Mouse (Mus musculus) midbrain, postnatal 0 days (tissue): ENCODE results near the gene Adamts17. TPM values are rescaled to one million over a fixed set of nuclear protein-coding genes. Genes with fewer than 3 reads are reported as not detected.

ENCODE experiments used
- ATAC-seq: fragments of 200-750 bp; cut with Nextera tagmentation; 2 replicates; pipeline ENCODE4 v1.8.0; 2017; ENCODE audit warnings: moderate number of reproducible peaks, mild to moderate bottlenecking, moderate TSS enrichment, moderate library complexity; ENCODE audit not compliant: low FRiP score
- DNase-seq: peaks from one replicate; pipeline ENCODE4 v3.0.0-alpha.2; 2015; ENCODE audit warnings: low spot score
- H3K27ac ChIP-seq: fragments of 300-500 bp; sonication (generic); 2 replicates; pipeline ENCODE4 v1.5.1; 2014; ENCODE audit warnings: low read depth, mild to moderate bottlenecking, low read length, mixed read lengths
- H3K27me3 ChIP-seq: fragments of 300-500 bp; sonication (generic); 2 replicates; pipeline ENCODE4 v1.6.1; 2014; ENCODE audit warnings: low read length, control low read depth, mixed read lengths; ENCODE audit not compliant: insufficient read depth
- H3K36me3 ChIP-seq: fragments of 300-500 bp; sonication (generic); 2 replicates; pipeline ENCODE4 v1.6.1; 2014; ENCODE audit warnings: low read length, control low read depth, mixed read lengths; ENCODE audit not compliant: insufficient read depth
- H3K4me1 ChIP-seq: fragments of 300-500 bp; sonication (generic); 2 replicates; pipeline ENCODE4 v1.6.1; 2014; ENCODE audit warnings: mild to moderate bottlenecking, control low read depth, antibody characterized with exemption, low read length, mixed read lengths; ENCODE audit not compliant: insufficient read depth
- H3K4me2 ChIP-seq: fragments of 300-500 bp; sonication (generic); 2 replicates; pipeline ENCODE4 v1.6.1; 2014; ENCODE audit warnings: low read depth, mild to moderate bottlenecking, low read length, mixed read lengths; ENCODE audit not compliant: poor library complexity, severe bottlenecking
- H3K4me3 ChIP-seq: fragments of 300-500 bp; sonication (generic); 2 replicates; pipeline ENCODE4 v1.5.1; 2014; ENCODE audit warnings: low read depth, mild to moderate bottlenecking, low read length, moderate library complexity
- H3K9ac ChIP-seq: fragments of 300-500 bp; sonication (generic); replicated peaks from 2 replicates; pipeline ENCODE4 v1.6.1; 2014; ENCODE audit warnings: mild to moderate bottlenecking, low read length, moderate library complexity, mixed read lengths; ENCODE audit not compliant: poor library complexity, severe bottlenecking
- H3K9me3 ChIP-seq: fragments of 300-500 bp; sonication (generic); 2 replicates; pipeline ENCODE4 v1.6.1; 2016; ENCODE audit warnings: low read length, control low read depth
- CTCF ChIP-seq: IDR thresholded peaks from 2 replicates; pipeline ENCODE4 v1.5.1; 2016; ENCODE audit warnings: antibody characterized with exemption, mild to moderate bottlenecking
- WGBS: fragments of 180-500 bp; shearing (Covaris S2); extraction: QIAGEN DNeasy Blood & Tissue Kit; methylation state at CpG from one replicate; pipeline ENCODE4 v1.1.7; 2014; 5-methylcytosine and 5-hydroxymethylcytosine counted together
- polyA plus RNA-seq: library from polyadenylated mRNA; unstranded; fragments of >200 nt; fragmentation: Nextera tagmentation; extraction: Ambion mirVana; gene quantifications from 2 replicates; pipeline ENCODE4 v1.2.1, GENCODE M21; 2015
- total RNA-seq: library from RNA; depleted of rRNA; stranded (reverse); fragments of >200 nt; gene quantifications from 2 replicates; pipeline ENCODE4 v1.2.3, GENCODE M21; 2014; rRNA removed

Adamts17 gene
- total and polyA plus RNA-seq, 2 experiments from 2014 or later: 3.2 to 13.0 TPM

- Histone ChIP-seq H3K9ac (no peak overlapping the region), H3K27ac (no peak overlapping the region), H3K4me3 (no peak overlapping the region), H3K36me3 (no peaks in the 10 kb centered on the region), H3K4me2 (no peak overlapping the region), H3K27me3 (no peaks in the 10 kb centered on the region), H3K9me3 (no peaks in the 10 kb centered on the region), H3K4me1 (no peaks in the 10 kb centered on the region)
- DNase-seq: no peak
- 54% methylated on average over 2 of the region's 2 CpGs for WGBS
- no peak for TF ChIP-seq CTCF
- no peak for ATAC-seq
Measured at GRCm38 (mm10) chr7:67173522-67174195, 334.1 kb downstream of the Adamts17 start.

- no peak for TF ChIP-seq CTCF
- H3K9me3 ChIP-seq: no peaks in the 10 kb centered on the region
- DNase-seq (no peak), ATAC-seq (no peak)
- no peak overlapping the region for H3K4me3 ChIP-seq
- 12% methylated on average over 4 of the region's 4 CpGs for WGBS
- H3K27ac ChIP-seq: no peak overlapping the region
- no peaks in the 10 kb centered on the region for H3K27me3 ChIP-seq
- no peak overlapping the region for H3K4me2 ChIP-seq
- H3K4me1 ChIP-seq: no peaks in the 10 kb centered on the region
- H3K36me3 ChIP-seq: no peaks in the 10 kb centered on the region
- no peak overlapping the region for H3K9ac ChIP-seq
Measured at GRCm38 (mm10) chr7:67183786-67184185, 344.3 kb downstream of the Adamts17 start.

DNA sequence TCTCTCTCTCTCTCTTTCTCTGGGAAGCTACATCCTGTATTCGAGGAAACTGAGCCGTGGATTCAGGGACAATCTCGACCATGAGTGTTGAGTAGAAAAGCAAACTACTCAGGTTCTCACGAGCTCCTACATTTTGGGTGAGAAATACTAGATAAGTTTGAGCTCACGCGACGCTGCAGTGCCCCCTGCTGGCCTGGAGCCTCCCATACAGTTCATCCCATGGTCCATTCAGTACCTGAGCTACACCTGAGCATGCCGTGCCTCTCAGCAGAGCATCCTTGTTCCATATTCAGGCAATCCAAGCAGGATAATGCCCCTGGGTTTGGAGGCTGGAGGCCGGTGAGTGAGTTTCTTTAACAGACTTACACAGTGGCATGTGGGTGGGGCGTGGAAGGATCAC is 359.9 kb downstream of the Adamts17 start:
- Histone ChIP-seq H3K36me3 (no peaks in the 10 kb centered on the region), H3K27ac (no peak overlapping the region), H3K27me3 (no peaks in the 10 kb centered on the region), H3K9me3 (no peaks in the 10 kb centered on the region), H3K9ac (no peak overlapping the region), H3K4me1 (no peaks in the 10 kb centered on the region), H3K4me3 (no peak overlapping the region), H3K4me2 (no peak overlapping the region)
- peak; percentile 66 for DNase-seq
- no peak for ATAC-seq
- peak; percentile 86 for TF ChIP-seq CTCF
- whole genome bisulfite sequencing: 17% methylated on average over 10 of the region's 10 CpGs

Other genes with a start within 250 kb of the Adamts17 start
- gene Asb7, start 150.1 kb upstream of the Adamts17 start, total RNA-seq: 17.5 and 22.5 TPM in 2 replicates
- gene Asb7, start 150.1 kb upstream of the Adamts17 start, polyA plus RNA-seq: 9.9 and 11.1 TPM in 2 replicates
- 12.9 and 19.6 TPM in 2 replicates for gene Lins1, start 149.8 kb upstream of the Adamts17 start, total RNA-seq
- 16.5 and 17.9 TPM in 2 replicates for gene Lins1, start 149.8 kb upstream of the Adamts17 start, polyA plus RNA-seq
- 1.3 and 1.4 TPM in 2 replicates for gene Cers3, start 96.2 kb upstream of the Adamts17 start, total RNA-seq
- gene Cers3, start 96.2 kb upstream of the Adamts17 start, polyA plus RNA-seq: 0.32 and 0.70 TPM in 2 replicates